Mouse (Mus musculus): Measurements from ENCODE around the gene 4933406M09Rik.

GRCm38 (mm10) chr1:134342781-134343310, 42.9 kb upstream of the 4933406M09Rik start:
- TF ChIP-seq POLR2A (IDR thresholded peaks at IDR 0.05; ENCODE audit: low read depth, low read length) (no peak), CTCF (conservative IDR thresholded peaks at IDR 0.05; ENCODE audit: insufficient read depth, insufficient read length, low read depth, low read length) (no peak)

Measured in kidney, adult 2 months (tissue).